Mouse (Mus musculus): ENCODE results near the gene Dio3.

Gene Dio3

GRCm38 (mm10) chr12:110319696-110320095 lies 40.8 kb downstream of the Dio3 start:
- DNase-seq (ENCODE audit: extremely low read depth, low read depth): no peak
